Mouse (Mus musculus): ENCODE data around the gene Sult2b1. TPM values are rescaled to one million over a fixed set of nuclear protein-coding genes. Genes with fewer than 3 reads are reported as not detected.

The Sult2b1 gene
- polyA plus RNA-seq, 1 experiment, result not detected

- H3K9me3 ChIP-seq (ENCODE audit: control insufficient read depth, low read length), result no peaks in the 10 kb centered on the region
- peaks cover 56% of the 10 kb centered on the region for H3K4me1 ChIP-seq (ENCODE audit: control insufficient read depth)
- peak overlapping the region; percentile 67 for H3K4me3 ChIP-seq (replicated peaks)
- no peak for TF ChIP-seq GATA1 (IDR thresholded peaks at IDR 0.05; ENCODE audit: low read length)
- no peak for TF ChIP-seq TAL1 (IDR thresholded peaks at IDR 0.05; ENCODE audit: low read length)
- peaks cover 27% of the 10 kb centered on the region for H3K36me3 ChIP-seq (ENCODE audit: control insufficient read depth)
- peaks cover 11% of the 10 kb centered on the region for H3K27me3 ChIP-seq (ENCODE audit: control insufficient read depth)
These were observed 77.0 kb downstream of the Sult2b1 start for GRCm38 (mm10) chr7:45707375-45707967.

GRCm38 (mm10) chr7:45706721-45707241 lies 77.7 kb downstream of the Sult2b1 start:
- TF ChIP-seq TAL1 (IDR thresholded peaks at IDR 0.05; ENCODE audit: low read length) (no peak), GATA1 (IDR thresholded peaks at IDR 0.05; ENCODE audit: low read length) (no peak)
- Histone ChIP-seq H3K9me3 (ENCODE audit: control insufficient read depth, low read length) (no peaks in the 10 kb centered on the region), H3K27me3 (ENCODE audit: control insufficient read depth) (peaks cover 16% of the 10 kb centered on the region), H3K36me3 (ENCODE audit: control insufficient read depth) (peaks cover 21% of the 10 kb centered on the region), H3K4me1 (ENCODE audit: control insufficient read depth) (peaks cover 52% of the 10 kb centered on the region), H3K4me3 (replicated peaks) (peak overlapping the region; percentile 67)

- Histone ChIP-seq H3K4me1 (ENCODE audit: control insufficient read depth) (peaks cover 52% of the 10 kb centered on the region), H3K9me3 (ENCODE audit: control insufficient read depth, low read length) (no peaks in the 10 kb centered on the region), H3K36me3 (ENCODE audit: control insufficient read depth) (peaks cover 12% of the 10 kb centered on the region), H3K27me3 (ENCODE audit: control insufficient read depth) (peaks cover 25% of the 10 kb centered on the region), H3K4me3 (replicated peaks) (peak overlapping the region; percentile 67)
- TF ChIP-seq GATA1 (IDR thresholded peaks at IDR 0.05; ENCODE audit: low read length) (no peak), TAL1 (IDR thresholded peaks at IDR 0.05; ENCODE audit: low read length) (no peak)
These were observed 78.6 kb downstream of the Sult2b1 start for GRCm38 (mm10) chr7:45705873-45706281.

DNA sequence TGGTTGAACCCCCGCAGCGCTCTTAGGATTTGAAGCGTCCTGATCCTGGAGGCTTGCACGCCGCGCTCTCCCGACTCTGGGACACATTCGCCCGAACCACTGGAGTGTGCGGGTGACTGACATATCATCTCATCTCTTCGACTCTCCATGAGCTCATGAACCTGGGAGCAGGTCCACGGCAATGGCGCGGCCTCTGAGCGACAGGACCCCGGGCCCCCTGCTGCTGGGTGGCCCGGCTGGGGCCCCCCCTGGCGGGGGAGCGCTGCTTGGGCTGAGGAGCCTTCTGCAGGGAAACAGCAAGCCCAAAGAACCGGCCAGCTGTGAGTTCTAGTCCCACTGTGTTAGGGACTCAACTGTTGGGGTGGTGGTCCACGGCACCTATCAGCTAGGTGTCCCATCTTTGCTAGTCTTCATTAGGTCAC lies 79.0 kb downstream of the Sult2b1 start:
- H3K27me3 ChIP-seq (ENCODE audit: control insufficient read depth), result peaks cover 29% of the 10 kb centered on the region
- H3K4me1 ChIP-seq (ENCODE audit: control insufficient read depth), result peaks cover 52% of the 10 kb centered on the region
- TF ChIP-seq GATA1 (IDR thresholded peaks at IDR 0.05; ENCODE audit: low read length) (no peak), TAL1 (IDR thresholded peaks at IDR 0.05; ENCODE audit: low read length) (no peak)
- peaks cover 7% of the 10 kb centered on the region for H3K36me3 ChIP-seq (ENCODE audit: control insufficient read depth)
- H3K4me3 ChIP-seq (replicated peaks), result peak overlapping the region; percentile 67
- H3K9me3 ChIP-seq (ENCODE audit: control insufficient read depth, low read length), result 0 out of 2 replicates have a peak, but pooled peaks cover 2% of the 10 kb centered on the region

- H3K27me3 ChIP-seq (ENCODE audit: control insufficient read depth), result peaks cover 35% of the 10 kb centered on the region
- H3K36me3 ChIP-seq (ENCODE audit: control insufficient read depth), result peaks cover 2% of the 10 kb centered on the region
- TF ChIP-seq TAL1 (IDR thresholded peaks at IDR 0.05; ENCODE audit: low read length) (no peak), GATA1 (IDR thresholded peaks at IDR 0.05; ENCODE audit: low read length) (no peak)
- peaks cover 52% of the 10 kb centered on the region for H3K4me1 ChIP-seq (ENCODE audit: control insufficient read depth)
- H3K4me3 ChIP-seq (replicated peaks), result peak within 1 kb of the TSS; percentile 67
- H3K9me3 ChIP-seq (ENCODE audit: control insufficient read depth, low read length), result 0 out of 2 replicates have a peak, but pooled peaks cover 2% of the 10 kb centered on the region
These were observed 79.6 kb downstream of the Sult2b1 start, which contains the start of gene Dbp for GRCm38 (mm10) chr7:45704730-45705442. Dbp (plus strand) TSS chr7:45705088.

DNA sequence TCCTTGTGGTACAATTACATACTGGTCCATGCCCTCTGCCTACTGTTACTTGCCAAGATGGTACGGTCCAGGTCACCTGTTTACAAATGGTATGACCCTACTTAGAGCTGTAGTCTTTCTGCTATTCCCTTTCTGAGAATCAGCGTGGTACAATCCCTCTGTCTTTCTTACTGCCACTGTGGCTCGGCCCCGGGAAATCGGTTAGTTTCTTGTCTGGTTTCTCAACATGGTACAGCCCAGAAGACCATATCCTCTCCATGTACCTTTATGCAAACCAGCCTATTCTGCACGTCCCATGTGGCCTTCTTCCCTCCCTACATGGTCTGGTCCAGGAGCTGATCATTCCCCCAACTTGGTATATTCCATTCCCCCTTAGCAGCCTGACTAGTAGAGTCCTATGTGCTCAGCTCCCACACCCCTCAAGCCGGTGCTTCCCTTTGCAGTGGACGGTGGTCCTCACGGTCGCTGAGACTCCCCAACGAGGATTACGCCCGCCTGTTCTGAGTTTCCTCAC lies 80.4 kb downstream of the Sult2b1 start:
- peak overlapping the region; percentile 67 for H3K4me3 ChIP-seq (replicated peaks)
- peaks cover 2% of the 10 kb centered on the region; the same call in 1 of the 2 replicates for H3K9me3 ChIP-seq (ENCODE audit: control insufficient read depth, low read length)
- peaks cover 52% of the 10 kb centered on the region for H3K4me1 ChIP-seq (ENCODE audit: control insufficient read depth)
- no peak for TF ChIP-seq TAL1 (IDR thresholded peaks at IDR 0.05; ENCODE audit: low read length)
- no peak for TF ChIP-seq GATA1 (IDR thresholded peaks at IDR 0.05; ENCODE audit: low read length)
- no peaks in the 10 kb centered on the region for H3K36me3 ChIP-seq (ENCODE audit: control insufficient read depth)
- H3K27me3 ChIP-seq (ENCODE audit: control insufficient read depth), result peaks cover 43% of the 10 kb centered on the region

- Histone ChIP-seq H3K36me3 (ENCODE audit: control insufficient read depth) (no peaks in the 10 kb centered on the region), H3K27me3 (ENCODE audit: control insufficient read depth) (peaks cover 48% of the 10 kb centered on the region), H3K4me3 (replicated peaks) (peak overlapping the region; percentile 67), H3K4me1 (ENCODE audit: control insufficient read depth) (peaks cover 51% of the 10 kb centered on the region), H3K9me3 (ENCODE audit: control insufficient read depth, low read length) (peaks cover 2% of the 10 kb centered on the region; the same call in 1 of the 2 replicates)
- no peak for TF ChIP-seq TAL1 (IDR thresholded peaks at IDR 0.05; ENCODE audit: low read length)
These were observed 80.9 kb downstream of the Sult2b1 start for GRCm38 (mm10) chr7:45703521-45704033.

DNA sequence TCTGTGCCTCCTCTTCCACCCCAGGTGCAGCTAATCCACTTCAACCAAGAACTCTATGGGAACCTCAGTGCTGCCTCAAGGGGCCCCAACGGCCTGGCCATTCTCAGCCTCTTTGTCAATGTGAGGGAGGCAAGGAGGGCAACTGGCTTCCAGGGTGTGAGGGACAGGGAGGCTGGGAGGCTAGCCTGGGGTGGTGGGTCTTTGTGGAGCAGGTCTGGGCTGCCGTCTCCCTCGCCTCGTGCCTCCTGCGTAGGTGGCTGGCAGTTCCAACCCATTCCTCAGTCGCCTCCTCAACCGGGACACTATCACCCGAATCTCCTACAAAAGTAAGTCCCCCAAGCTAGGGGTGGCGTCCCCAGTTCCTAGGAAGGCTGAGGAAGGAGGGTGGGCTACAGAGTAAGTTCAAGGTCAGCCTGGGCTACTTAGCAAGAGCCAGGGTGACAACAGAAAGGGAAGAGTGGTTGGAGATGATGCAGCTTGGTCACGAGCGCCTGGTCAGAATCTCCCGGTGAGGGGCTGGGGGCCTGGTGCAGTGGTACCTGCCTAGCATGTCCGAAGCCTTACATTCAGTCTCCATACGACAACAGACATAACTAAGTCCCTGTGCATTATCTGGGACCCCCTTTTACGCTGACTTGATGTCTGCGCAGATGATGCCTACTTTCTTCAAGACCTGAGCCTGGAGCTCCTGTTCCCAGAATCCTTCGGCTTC lies 81.5 kb downstream of the Sult2b1 start:
- Histone ChIP-seq H3K27me3 (ENCODE audit: control insufficient read depth) (peaks cover 54% of the 10 kb centered on the region), H3K4me3 (replicated peaks) (no peak overlapping the region), H3K4me1 (ENCODE audit: control insufficient read depth) (peaks cover 45% of the 10 kb centered on the region), H3K9me3 (ENCODE audit: control insufficient read depth, low read length) (peaks cover 2% of the 10 kb centered on the region; the same call in 1 of the 2 replicates), H3K36me3 (ENCODE audit: control insufficient read depth) (no peaks in the 10 kb centered on the region)
- no peak for TF ChIP-seq TAL1 (IDR thresholded peaks at IDR 0.05; ENCODE audit: low read length)
- TF ChIP-seq GATA1 (IDR thresholded peaks at IDR 0.05; ENCODE audit: low read length), result no peak
